Comparison of ENCODE assay signal across 12 mouse cellular contexts in the genomic region with DNA sequence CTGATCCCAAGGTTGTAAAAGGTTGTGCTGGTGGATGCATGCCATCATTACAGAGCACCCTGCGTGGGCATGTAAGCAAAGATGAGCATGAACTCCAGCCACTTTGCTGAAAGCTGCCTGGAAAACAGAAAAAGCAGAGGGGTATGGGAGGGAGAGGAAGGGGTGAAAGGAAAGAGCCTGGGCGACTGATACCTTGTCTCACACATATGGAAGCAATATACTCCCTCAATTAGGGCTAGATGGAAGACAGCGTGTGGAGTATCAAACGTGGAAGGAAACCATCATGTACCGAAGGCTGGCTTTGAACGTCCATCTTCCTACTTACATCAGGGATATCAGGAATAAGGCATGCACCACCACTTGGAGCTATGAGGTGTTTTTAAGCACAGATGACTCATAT.
"Had no signal": no experiment of that assay in that cellular context is flagged by ENCODE, and none has a peak within 500 bp of the region (broad histone marks: within the 10 kb centered on the region; RNA-seq: fewer than 3 reads in every experiment).

No protein-coding gene starts in this region.

- H3K4me1 ChIP-seq: midbrain, embryonic 12.5 days had no signal

- H3K9ac ChIP-seq: limb, embryonic 13.5 days; liver, embryonic 14.5 days; midbrain, embryonic 12.5 days; stomach, embryonic 15.5 days had no signal

- H3K9me3 ChIP-seq: limb, embryonic 13.5 days; midbrain, embryonic 12.5 days; stomach, embryonic 15.5 days had no signal

- H3K4me3 ChIP-seq: limb, embryonic 13.5 days; midbrain, embryonic 12.5 days; myocyte; stomach, embryonic 15.5 days had no signal

- H3K36me3 ChIP-seq: midbrain, embryonic 12.5 days; stomach, embryonic 15.5 days had no signal

- DNase-seq: kidney, adult 8-10 months; kidney, postnatal 25 days; layer of hippocampus, adult 9-11 months; lung, adult 18-20 months; retina, postnatal 1 day; thymus, adult 2 months; thymus, postnatal 25 days had no signal

- H3K27ac ChIP-seq: limb, embryonic 13.5 days; liver, embryonic 14.5 days; midbrain, embryonic 12.5 days; stomach, embryonic 15.5 days had no signal

- H3K27me3 ChIP-seq: limb, embryonic 13.5 days; midbrain, embryonic 12.5 days; stomach, embryonic 15.5 days had no signal

- H3K4me2 ChIP-seq: limb, embryonic 13.5 days; midbrain, embryonic 12.5 days; stomach, embryonic 15.5 days had no signal
